Mouse (Mus musculus): ENCODE results near the gene Kctd13. TPM values are rescaled to one million over a fixed set of nuclear protein-coding genes. Genes with fewer than 3 reads are reported as not detected.

The Kctd13 gene
- 11.3 and 11.9 TPM in 2 replicates for polyA plus RNA-seq (2014; fragmentation: Nextera tagmentation; extraction: Ambion mirVana)

- ATAC-seq (ENCODE audit: insufficient number of reproducible peaks, insufficient read depth, low FRiP score, low read depth) = peak; percentile 93
- Histone ChIP-seq H3K4me3 (ENCODE audit: control insufficient read depth in 1 of 2, insufficient read depth in 1 of 2, low read depth in 1 of 2, low read length in 2 of 2) (peak within 1 kb of the TSS; percentile 52 to 77), H3K4me2 (ENCODE audit: low read length) (peak within 1 kb of the TSS; percentile 97), H3K27ac (replicated peaks in 1 of 2; ENCODE audit: control insufficient read depth in 1 of 2, insufficient read depth in 1 of 2, low read depth in 2 of 2, low read length in 2 of 2) (peak within 1 kb of the TSS; percentile 17 to 66), H3K27me3 (ENCODE audit: control insufficient read depth, insufficient read depth, low read length) (no peaks in the 10 kb centered on the region), H3K9ac (ENCODE audit: low read length) (peak within 1 kb of the TSS; percentile 88), H3K36me3 (ENCODE audit: control insufficient read depth, insufficient read depth, low read length) (peaks cover 28% of the 10 kb centered on the region), H3K4me1 (ENCODE audit: control insufficient read depth in 2 of 2, insufficient read depth in 2 of 2, low read length in 2 of 2) (peaks cover 3 to 9% of the 10 kb centered on the region in 2 experiments), H3K9me3 (ENCODE audit: control insufficient read depth, low read length) (no peaks in the 10 kb centered on the region)
- 2% methylated on average over 56 of the region's 56 CpGs for WGBS
These were observed at the start of gene Kctd13 for GRCm38 (mm10) chr7:126928384-126929037. Gene Kctd13 (plus strand): TSS chr7:126928879.

GRCm38 (mm10) chr7:126881040-126881439, 47.6 kb upstream of the Kctd13 start:
- WGBS = 74% methylated on average over 6 of the region's 6 CpGs
- no peak for ATAC-seq (ENCODE audit: insufficient number of reproducible peaks, insufficient read depth, low FRiP score, low read depth)
- peak overlapping the region; percentile 96 for H3K9ac ChIP-seq (ENCODE audit: low read length)
- H3K27ac ChIP-seq (replicated peaks in 1 of 2; ENCODE audit: control insufficient read depth in 1 of 2, insufficient read depth in 1 of 2, low read depth in 2 of 2, low read length in 2 of 2) = peak overlapping the region; percentile 78 to 97
- peaks cover 5 to 27% of the 10 kb centered on the region in 2 experiments; a peak in 3 of 4 replicates for H3K4me1 ChIP-seq (ENCODE audit: control insufficient read depth in 2 of 2, insufficient read depth in 2 of 2, low read length in 2 of 2)
- peaks cover 46% of the 10 kb centered on the region for H3K36me3 ChIP-seq (ENCODE audit: control insufficient read depth, insufficient read depth, low read length)
- no peaks in the 10 kb centered on the region for H3K27me3 ChIP-seq (ENCODE audit: control insufficient read depth, insufficient read depth, low read length)
- no peaks in the 10 kb centered on the region for H3K9me3 ChIP-seq (ENCODE audit: control insufficient read depth, low read length)
- peak overlapping the region; percentile 14 to 89; a peak in 2 of 4 replicates for H3K4me3 ChIP-seq (ENCODE audit: control insufficient read depth in 1 of 2, insufficient read depth in 1 of 2, low read depth in 1 of 2, low read length in 2 of 2)
- H3K4me2 ChIP-seq (ENCODE audit: low read length) = peak overlapping the region; percentile 95

- Histone ChIP-seq H3K9ac (ENCODE audit: low read length) (peak overlapping the region; percentile 96), H3K4me1 (ENCODE audit: control insufficient read depth in 2 of 2, insufficient read depth in 2 of 2, low read length in 2 of 2) (peaks cover 5 to 27% of the 10 kb centered on the region in 2 experiments; a peak in 3 of 4 replicates), H3K36me3 (ENCODE audit: control insufficient read depth, insufficient read depth, low read length) (peaks cover 18% of the 10 kb centered on the region), H3K9me3 (ENCODE audit: control insufficient read depth, low read length) (no peaks in the 10 kb centered on the region), H3K4me3 (ENCODE audit: control insufficient read depth in 1 of 2, insufficient read depth in 1 of 2, low read depth in 1 of 2, low read length in 2 of 2) (peak overlapping the region; percentile 84 to 89), H3K4me2 (ENCODE audit: low read length) (peak overlapping the region; percentile 95), H3K27ac (replicated peaks in 1 of 2; ENCODE audit: control insufficient read depth in 1 of 2, insufficient read depth in 1 of 2, low read depth in 2 of 2, low read length in 2 of 2) (peak overlapping the region; percentile 94 to 97), H3K27me3 (ENCODE audit: control insufficient read depth, insufficient read depth, low read length) (no peaks in the 10 kb centered on the region)
- WGBS = under 1% methylated on average over 15 of the region's 15 CpGs
- no peak for ATAC-seq (ENCODE audit: insufficient number of reproducible peaks, insufficient read depth, low FRiP score, low read depth)
These were observed 44.9 kb upstream of the Kctd13 start for GRCm38 (mm10) chr7:126883731-126884181.

GRCm38 (mm10) chr7:126884286-126885164, 44.2 kb upstream of the Kctd13 start, which contains the start of gene Taok2:
Gene Taok2 (minus strand): TSS chr7:126884703.
- ATAC-seq (ENCODE audit: insufficient number of reproducible peaks, insufficient read depth, low FRiP score, low read depth) = peak; percentile 96

GRCm38 (mm10) chr7:126887281-126887680, 41.4 kb upstream of the Kctd13 start:
- H3K36me3 ChIP-seq (ENCODE audit: control insufficient read depth, insufficient read depth, low read length) = peaks cover 17% of the 10 kb centered on the region
- no peak overlapping the region for H3K27ac ChIP-seq (replicated peaks in 1 of 2; ENCODE audit: control insufficient read depth in 1 of 2, insufficient read depth in 1 of 2, low read depth in 2 of 2, low read length in 2 of 2)
- no peak overlapping the region for H3K9ac ChIP-seq (ENCODE audit: low read length)
- no peak overlapping the region for H3K4me2 ChIP-seq (ENCODE audit: low read length)
- H3K4me1 ChIP-seq (ENCODE audit: control insufficient read depth in 2 of 2, insufficient read depth in 2 of 2, low read length in 2 of 2) = peaks cover 2 to 17% of the 10 kb centered on the region in 2 experiments; a peak in 3 of 4 replicates
- no peak overlapping the region for H3K4me3 ChIP-seq (ENCODE audit: control insufficient read depth in 1 of 2, insufficient read depth in 1 of 2, low read depth in 1 of 2, low read length in 2 of 2)
- no peaks in the 10 kb centered on the region for H3K27me3 ChIP-seq (ENCODE audit: control insufficient read depth, insufficient read depth, low read length)
- WGBS = 87% methylated on average over 5 of the region's 5 CpGs
- no peak for ATAC-seq (ENCODE audit: insufficient number of reproducible peaks, insufficient read depth, low FRiP score, low read depth)
- no peaks in the 10 kb centered on the region for H3K9me3 ChIP-seq (ENCODE audit: control insufficient read depth, low read length)

More at GRCm38 (mm10) chr7:126884286-126885164, 44.2 kb upstream of the Kctd13 start, which contains the start of gene Taok2:
- under 1% methylated on average over 56 of the region's 56 CpGs for WGBS
- Histone ChIP-seq H3K36me3 (ENCODE audit: control insufficient read depth, insufficient read depth, low read length) (peaks cover 11% of the 10 kb centered on the region), H3K27ac (replicated peaks in 1 of 2; ENCODE audit: control insufficient read depth in 1 of 2, insufficient read depth in 1 of 2, low read depth in 2 of 2, low read length in 2 of 2) (peak within 1 kb of the TSS; percentile 94 to 97), H3K9ac (ENCODE audit: low read length) (peak within 1 kb of the TSS; percentile 96), H3K27me3 (ENCODE audit: control insufficient read depth, insufficient read depth, low read length) (no peaks in the 10 kb centered on the region), H3K4me2 (ENCODE audit: low read length) (peak within 1 kb of the TSS; percentile 95), H3K4me3 (ENCODE audit: control insufficient read depth in 1 of 2, insufficient read depth in 1 of 2, low read depth in 1 of 2, low read length in 2 of 2) (peak within 1 kb of the TSS; percentile 84 to 89), H3K9me3 (ENCODE audit: control insufficient read depth, low read length) (no peaks in the 10 kb centered on the region), H3K4me1 (ENCODE audit: control insufficient read depth in 2 of 2, insufficient read depth in 2 of 2, low read length in 2 of 2) (peaks cover 5 to 27% of the 10 kb centered on the region in 2 experiments; a peak in 3 of 4 replicates)

- 0 out of 4 replicates have a peak, but pooled peaks cover 0 to 3% of the 10 kb centered on the region in 2 experiments for H3K4me1 ChIP-seq (ENCODE audit: control insufficient read depth in 2 of 2, insufficient read depth in 2 of 2, low read length in 2 of 2)
- H3K27me3 ChIP-seq (ENCODE audit: control insufficient read depth, insufficient read depth, low read length) = no peaks in the 10 kb centered on the region
- H3K9ac ChIP-seq (ENCODE audit: low read length) = no peak overlapping the region
- no peaks in the 10 kb centered on the region for H3K9me3 ChIP-seq (ENCODE audit: control insufficient read depth, low read length)
- H3K4me3 ChIP-seq (ENCODE audit: control insufficient read depth in 1 of 2, insufficient read depth in 1 of 2, low read depth in 1 of 2, low read length in 2 of 2) = no peak overlapping the region
- peaks cover 17% of the 10 kb centered on the region for H3K36me3 ChIP-seq (ENCODE audit: control insufficient read depth, insufficient read depth, low read length)
- H3K4me2 ChIP-seq (ENCODE audit: low read length) = no peak overlapping the region
- ATAC-seq (ENCODE audit: insufficient number of reproducible peaks, insufficient read depth, low FRiP score, low read depth) = no peak
- H3K27ac ChIP-seq (replicated peaks in 1 of 2; ENCODE audit: control insufficient read depth in 1 of 2, insufficient read depth in 1 of 2, low read depth in 2 of 2, low read length in 2 of 2) = no peak overlapping the region
- 47% methylated on average over 7 of the region's 7 CpGs for WGBS
These were observed 39.8 kb upstream of the Kctd13 start for GRCm38 (mm10) chr7:126888852-126889251.

GRCm38 (mm10) chr7:126896912-126897311, 31.8 kb upstream of the Kctd13 start:
- peak overlapping the region; percentile 76; the same call in 1 of the 2 replicates for H3K4me2 ChIP-seq (ENCODE audit: low read length)

More at GRCm38 (mm10) chr7:126896912-126897311, 31.8 kb upstream of the Kctd13 start:
- ATAC-seq (ENCODE audit: insufficient number of reproducible peaks, insufficient read depth, low FRiP score, low read depth) = no peak
- H3K36me3 ChIP-seq (ENCODE audit: control insufficient read depth, insufficient read depth, low read length) = peaks cover 5% of the 10 kb centered on the region; the same call in 1 of the 2 replicates
- peak overlapping the region; percentile 83; the same call in 1 of the 2 replicates for H3K9ac ChIP-seq (ENCODE audit: low read length)
- no peak overlapping the region for H3K4me3 ChIP-seq (ENCODE audit: control insufficient read depth in 1 of 2, insufficient read depth in 1 of 2, low read depth in 1 of 2, low read length in 2 of 2)
- H3K4me1 ChIP-seq (ENCODE audit: control insufficient read depth in 2 of 2, insufficient read depth in 2 of 2, low read length in 2 of 2) = peaks cover 6 to 13% of the 10 kb centered on the region in 2 experiments
- H3K27me3 ChIP-seq (ENCODE audit: control insufficient read depth, insufficient read depth, low read length) = no peaks in the 10 kb centered on the region
- WGBS = 82% methylated on average over 5 of the region's 5 CpGs
- no peak overlapping the region for H3K27ac ChIP-seq (replicated peaks in 1 of 2; ENCODE audit: control insufficient read depth in 1 of 2, insufficient read depth in 1 of 2, low read depth in 2 of 2, low read length in 2 of 2)
- H3K9me3 ChIP-seq (ENCODE audit: control insufficient read depth, low read length) = no peaks in the 10 kb centered on the region
